Mouse (Mus musculus): ENCODE data around the gene Xylt1. TPM values are rescaled to one million over a fixed set of nuclear protein-coding genes. Genes with fewer than 3 reads are reported as not detected.
A peak's percentile ranks its signal among the peaks of the same experiment; 100 is the strongest.

Xylt1 gene
- total RNA-seq, 2 experiments from 2014 or later: 4.2 to 5.4 TPM

DNA sequence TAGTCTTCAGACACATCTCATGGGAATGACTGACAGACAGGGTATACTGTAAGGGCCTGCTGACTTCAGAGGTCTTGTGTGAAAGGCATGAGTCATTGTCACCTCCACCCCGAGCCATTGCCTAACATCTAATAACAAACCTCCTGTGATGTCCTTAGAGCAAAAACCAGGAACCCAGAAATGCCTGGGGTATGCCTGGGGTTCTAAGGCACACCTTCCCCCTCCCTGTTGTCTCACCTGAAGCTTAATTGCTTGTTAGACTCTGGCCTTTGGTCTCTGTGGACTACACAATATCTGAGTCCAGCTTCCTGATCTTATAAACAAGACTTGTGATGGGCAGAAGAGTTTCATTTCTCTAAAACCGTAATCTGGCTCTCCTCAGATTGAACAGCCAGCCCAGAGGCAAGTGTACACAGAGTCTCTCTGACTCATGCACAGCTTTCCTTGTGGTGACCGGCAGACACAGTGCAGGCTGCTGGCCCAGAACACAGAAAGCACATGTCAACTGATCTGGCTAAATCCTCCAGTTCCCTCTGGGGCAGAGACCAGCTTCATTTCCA lies 89.5 kb downstream of the Xylt1 start:
- intact Hi-C loops (cut with DNase I; ENCODE audit: low total_unique reads): no loop called here
- DNase-seq: peak; percentile 28

GRCm38 (mm10) chr7:117472055-117472780 lies 91.4 kb downstream of the Xylt1 start:
- intact Hi-C loops (cut with DNase I; ENCODE audit: low total_unique reads): no loop called here
- DNase-seq: no peak

DNA sequence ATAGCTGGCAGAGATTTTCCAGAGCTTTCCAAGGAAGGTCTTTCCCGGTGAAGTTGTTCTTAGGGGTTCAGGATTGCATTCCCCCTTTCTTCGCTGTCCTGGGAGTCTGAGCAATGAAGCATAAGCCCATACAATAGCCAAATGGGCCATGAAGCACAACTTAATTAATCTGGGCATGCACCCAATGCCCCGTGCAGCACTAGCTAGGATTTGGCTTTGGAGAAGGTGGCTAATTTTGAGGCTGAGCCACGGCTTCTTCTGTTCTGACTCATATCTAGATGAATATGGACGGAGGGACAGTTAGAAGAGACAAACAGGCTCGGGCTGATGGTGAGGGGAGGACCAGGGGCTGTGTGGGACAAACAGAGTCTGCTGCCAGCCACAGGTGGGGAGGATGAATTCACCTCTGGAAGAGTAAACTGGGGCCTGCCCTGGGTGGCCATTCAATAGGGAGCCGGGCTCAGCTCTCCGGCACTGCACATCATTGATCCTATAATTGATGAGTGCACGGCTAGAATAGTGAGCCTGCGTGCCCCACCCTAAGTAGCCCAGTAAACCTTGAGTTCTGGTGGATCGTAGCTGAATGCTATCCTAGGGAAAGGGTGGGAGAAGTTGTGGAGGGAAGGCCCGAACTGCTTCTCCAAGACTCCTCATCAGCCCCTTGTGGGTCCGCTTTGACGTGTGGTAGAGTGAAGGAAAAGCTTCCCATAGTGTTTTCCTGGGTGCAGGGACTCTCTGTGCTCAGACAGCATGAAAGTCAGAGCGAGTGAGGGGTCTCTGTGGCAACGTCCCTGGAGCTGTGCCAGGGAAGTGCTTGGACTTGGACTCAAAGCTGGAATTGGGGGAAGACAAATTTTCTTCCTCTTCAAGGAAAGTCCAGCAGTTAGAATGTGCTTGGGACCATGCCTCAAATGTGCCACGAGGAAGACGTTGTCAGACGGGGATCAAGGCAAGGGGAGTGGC lies 92.3 kb downstream of the Xylt1 start:
- no peak for DNase-seq
- intact Hi-C loops (cut with DNase I; ENCODE audit: low total_unique reads): no loop called here

DNA sequence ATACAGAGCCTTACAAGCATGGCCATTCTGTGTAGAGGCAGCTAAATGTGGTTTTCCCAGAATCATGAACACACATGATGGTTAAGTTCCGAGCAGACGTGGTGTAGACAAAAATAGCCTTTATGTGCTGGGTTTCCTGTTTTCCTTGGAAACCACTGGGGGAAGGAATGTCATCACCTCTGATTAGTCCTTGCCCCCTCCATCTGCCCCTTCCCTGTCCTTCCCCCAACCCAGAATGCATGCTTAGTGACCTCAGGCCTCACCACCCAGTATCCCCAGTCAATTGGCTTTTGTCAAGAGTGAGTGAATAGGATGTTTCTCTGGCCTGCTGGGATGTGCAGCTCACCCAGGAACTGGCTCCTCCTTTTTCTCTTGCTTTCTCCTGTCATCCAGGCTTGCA lies 93.5 kb downstream of the Xylt1 start:
- intact Hi-C loops (cut with DNase I; ENCODE audit: low total_unique reads): no loop called here
- DNase-seq: no peak

DNA sequence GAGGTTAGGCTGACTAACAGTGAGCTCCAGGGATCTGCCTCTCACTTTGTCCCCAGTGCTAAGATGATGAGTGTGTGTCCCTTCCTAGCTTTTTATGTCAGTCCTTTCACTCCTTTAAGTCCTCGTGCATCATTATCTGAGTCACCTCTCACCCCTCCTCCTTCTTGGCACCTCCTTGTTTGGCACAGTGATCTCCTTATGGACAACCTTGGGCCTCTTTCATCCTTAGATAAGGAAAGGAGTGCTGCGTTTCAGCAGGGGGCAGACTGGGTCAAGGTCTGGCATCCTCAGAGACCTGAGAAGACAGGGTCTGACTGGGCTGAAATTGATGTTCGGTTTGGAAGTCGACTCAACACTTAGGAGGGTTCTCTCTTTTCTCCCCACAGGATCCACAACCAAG lies 94.3 kb downstream of the Xylt1 start:
- intact Hi-C loops (cut with DNase I; ENCODE audit: low total_unique reads): no loop called here
- DNase-seq: no peak

GRCm38 (mm10) chr7:117478937-117479336 lies 98.2 kb downstream of the Xylt1 start:
- intact Hi-C loops (cut with DNase I; ENCODE audit: low total_unique reads): no loop called here
- no peak for DNase-seq

- no peak for DNase-seq
- intact Hi-C loops (cut with DNase I; ENCODE audit: low total_unique reads): no loop called here
These were observed 100.1 kb downstream of the Xylt1 start for GRCm38 (mm10) chr7:117480831-117481230.

- intact Hi-C loops (cut with DNase I; ENCODE audit: low total_unique reads): no loop called here
- no peak for DNase-seq
These were observed 100.6 kb downstream of the Xylt1 start for GRCm38 (mm10) chr7:117481404-117481803.

GRCm38 (mm10) chr7:117482701-117483100 lies 101.9 kb downstream of the Xylt1 start:
- intact Hi-C loops (cut with DNase I; ENCODE audit: low total_unique reads): no loop called here
- no peak for DNase-seq

DNA sequence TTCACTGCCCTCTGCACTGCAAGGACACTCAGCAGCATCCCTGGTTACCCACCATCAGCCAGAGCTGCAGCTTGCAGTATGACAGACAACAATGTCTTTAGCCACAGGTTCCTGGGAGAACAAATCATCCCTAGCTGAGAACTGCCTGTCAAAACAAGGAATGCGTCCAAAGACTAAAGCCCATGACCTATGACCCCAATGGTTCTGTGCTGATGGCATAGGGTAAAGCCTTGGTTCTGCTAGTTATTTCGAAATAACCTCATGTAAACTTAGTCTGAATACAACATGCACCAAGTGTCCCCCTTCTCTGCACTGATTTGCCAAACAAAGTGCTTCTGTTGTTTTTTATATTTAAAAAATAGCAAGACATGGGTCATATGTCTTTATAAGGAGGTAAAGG lies 103.8 kb downstream of the Xylt1 start:
- DNase-seq: no peak
- intact Hi-C loops (cut with DNase I; ENCODE audit: low total_unique reads): no loop called here

DNA sequence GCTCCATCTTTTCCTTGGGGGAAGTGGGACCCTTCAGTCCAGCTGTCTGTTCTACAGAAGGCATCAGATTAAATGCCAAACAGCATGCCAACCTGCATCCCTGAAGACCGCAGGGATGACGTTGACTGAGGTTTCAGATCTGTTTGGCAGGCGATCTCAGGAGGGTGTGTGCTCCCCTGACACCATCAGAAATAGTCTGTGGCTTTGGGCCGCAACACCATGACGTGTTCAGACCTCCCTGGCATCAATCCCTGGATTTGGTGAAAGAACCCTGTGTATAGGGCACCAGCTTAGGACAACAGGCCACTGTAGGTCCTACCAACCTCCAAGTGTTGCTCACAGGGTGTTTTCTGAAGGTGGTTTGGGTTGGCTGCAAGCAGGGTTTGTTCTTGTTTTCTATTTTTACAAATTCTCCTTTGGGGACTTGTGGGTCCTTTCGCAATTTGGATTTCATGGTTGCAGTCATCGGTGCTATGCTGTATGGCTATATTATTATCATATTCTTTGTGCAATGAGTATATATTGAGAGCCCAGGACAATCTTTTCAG lies 104.3 kb downstream of the Xylt1 start:
- no peak for DNase-seq

GRCm38 (mm10) chr7:117486425-117487172 lies 105.8 kb downstream of the Xylt1 start:
- intact Hi-C loops (cut with DNase I; ENCODE audit: low total_unique reads): no loop called here
- no peak for DNase-seq

More for the DNA sequence above, 104.3 kb downstream of the Xylt1 start:
- intact Hi-C loops (cut with DNase I; ENCODE audit: low total_unique reads): no loop called here

DNA sequence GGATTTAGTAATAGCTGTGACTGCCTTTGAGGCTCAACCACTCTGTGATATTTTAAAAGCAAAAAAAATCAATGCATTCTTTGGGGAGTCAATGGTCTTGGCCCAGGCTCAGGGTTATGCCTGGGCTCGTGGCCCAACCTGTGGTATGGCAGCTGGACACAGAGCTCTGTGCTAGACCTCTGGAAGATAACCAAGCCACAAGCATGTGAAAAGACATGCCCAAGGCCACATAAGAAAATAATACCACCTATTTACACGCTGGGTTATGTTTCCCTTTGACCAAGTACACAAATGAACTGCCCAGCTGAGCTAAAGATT lies 106.4 kb downstream of the Xylt1 start:
- no peak for DNase-seq
- intact Hi-C loops (cut with DNase I; ENCODE audit: low total_unique reads): no loop called here

DNA sequence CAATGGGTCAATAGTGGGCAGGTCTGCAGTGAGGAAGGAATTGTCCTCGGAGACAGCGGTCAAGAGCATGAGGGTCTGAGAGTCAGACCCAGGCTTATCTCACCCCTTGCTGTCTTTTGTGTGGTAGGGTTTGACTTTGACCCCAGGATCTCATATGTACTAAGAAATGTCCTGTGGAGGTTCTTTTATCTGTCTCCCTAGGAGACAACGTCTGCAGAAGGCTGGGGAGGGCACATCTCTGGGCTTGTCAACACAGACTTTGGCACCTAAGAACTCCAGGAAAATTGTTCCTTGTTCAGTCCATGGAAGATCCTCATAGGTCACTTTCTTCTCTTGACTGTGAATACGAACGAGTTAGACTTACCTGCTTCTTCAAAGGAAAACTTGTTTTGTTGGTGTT lies 109.2 kb downstream of the Xylt1 start:
- no peak for DNase-seq
- intact Hi-C loops (cut with DNase I; ENCODE audit: low total_unique reads): no loop called here

DNA sequence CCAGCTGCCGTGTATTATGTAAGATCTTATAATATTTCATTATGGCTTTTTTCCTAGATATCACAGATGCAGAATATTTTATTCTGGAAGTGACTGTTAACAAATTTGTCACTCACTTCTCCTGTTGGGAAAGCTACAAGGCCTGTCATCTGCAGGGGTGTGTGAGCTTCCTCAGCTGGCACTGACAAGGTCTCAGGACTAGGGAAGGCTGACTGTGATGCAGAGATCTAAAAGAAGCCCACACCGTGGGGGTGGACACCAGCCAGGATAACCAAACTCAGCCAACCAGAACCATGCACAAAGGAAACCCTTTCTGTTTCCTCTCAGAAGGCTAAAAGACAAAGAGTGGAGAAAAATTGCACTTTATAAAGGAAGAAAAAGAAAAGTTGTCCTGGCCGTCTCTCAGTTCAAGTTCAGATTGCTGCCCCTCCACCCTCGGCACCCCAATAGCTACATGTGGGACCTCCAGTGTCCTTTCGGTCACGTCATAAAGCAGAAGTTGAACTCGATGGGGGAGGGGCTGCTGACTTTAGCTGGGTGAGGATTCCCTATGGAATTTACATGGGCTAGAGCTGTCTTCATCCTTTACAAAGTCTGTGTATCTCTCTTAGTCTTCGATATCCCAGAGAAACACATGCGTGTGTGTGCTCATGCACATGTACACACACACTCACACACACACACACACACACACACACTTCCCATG lies 109.9 kb downstream of the Xylt1 start:
- intact Hi-C loops (cut with DNase I; ENCODE audit: low total_unique reads): no loop called here
- DNase-seq: no peak

GRCm38 (mm10) chr7:117491495-117491894 lies 110.7 kb downstream of the Xylt1 start:
- DNase-seq: no peak
- intact Hi-C loops (cut with DNase I; ENCODE audit: low total_unique reads): no loop called here

DNA sequence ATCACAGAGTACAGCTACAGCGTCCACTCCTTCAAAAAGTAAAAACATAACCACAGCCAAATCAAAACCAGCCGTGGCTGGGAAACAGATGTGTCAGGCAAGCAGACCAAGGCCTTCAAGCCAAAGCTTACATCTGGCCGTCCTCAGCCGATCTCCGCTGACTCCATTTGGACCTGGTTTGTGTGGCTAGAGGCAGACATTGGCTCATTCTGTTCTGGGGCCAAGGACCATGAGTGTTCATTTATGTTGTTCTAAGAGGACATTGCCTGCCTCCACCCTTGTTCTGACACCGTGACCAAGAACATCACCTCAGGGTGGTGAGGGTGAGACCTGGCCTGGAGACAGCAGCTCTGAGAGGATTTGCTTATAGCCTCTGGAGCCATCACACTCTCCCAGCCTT lies 113.4 kb downstream of the Xylt1 start:
- peak; percentile 55 for DNase-seq
- intact Hi-C loops (cut with DNase I; ENCODE audit: low total_unique reads): no loop called here

DNA sequence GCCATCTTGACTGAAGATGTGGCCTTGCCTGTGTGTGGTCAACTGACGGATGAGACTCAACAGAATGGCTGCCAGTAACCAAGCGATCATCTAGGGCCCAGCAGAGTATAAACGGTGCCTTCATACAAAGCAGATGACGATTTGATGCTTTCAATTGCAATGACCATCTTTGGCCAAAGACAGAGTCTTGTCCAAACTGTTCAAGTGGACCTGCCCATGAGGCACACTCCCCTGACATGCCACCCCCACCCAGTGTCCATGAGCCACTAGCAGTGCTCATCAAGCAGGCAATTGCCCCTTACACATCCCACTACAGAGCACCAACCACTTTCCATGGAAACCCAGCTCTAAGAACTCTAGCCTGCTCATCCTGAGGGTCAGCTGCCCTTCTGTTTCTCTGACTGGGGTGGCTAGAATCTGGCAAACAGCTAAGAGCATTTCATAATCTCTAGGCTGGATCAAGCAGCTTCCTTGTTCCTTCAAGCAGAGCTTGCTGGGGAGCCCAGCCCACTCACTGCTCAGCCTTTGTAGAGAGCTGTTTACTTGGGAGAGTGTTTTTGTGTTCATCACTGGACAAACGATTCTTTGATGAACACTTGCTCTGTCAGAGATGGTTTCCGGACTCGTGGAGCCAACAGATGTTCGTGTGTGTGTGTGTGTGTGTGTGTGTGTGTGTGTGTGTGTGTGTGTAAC lies 114.0 kb downstream of the Xylt1 start:
- DNase-seq: peak; percentile 29
- intact Hi-C loops (cut with DNase I; ENCODE audit: low total_unique reads): no loop called here

Measured in gastrocnemius, postnatal 14 days (tissue).